Mouse (Mus musculus) neural tube, embryonic 14.5 days (tissue): Measurements from ENCODE around the gene Elavl2. TPM values are rescaled to one million over a fixed set of nuclear protein-coding genes. Genes with fewer than 3 reads are reported as not detected.
A peak's percentile ranks its signal among the peaks of the same experiment; 100 is the strongest.

Source experiments
- ATAC-seq: fragments of 200-750 bp; cut with Nextera tagmentation; 2 replicates; pipeline ENCODE4 v1.8.0; 2017; ENCODE audit warnings: low read depth, mild to moderate bottlenecking, moderate TSS enrichment, moderate library complexity
- H3K27ac ChIP-seq: fragments of 300-500 bp; sonication (generic); 2 replicates; pipeline ENCODE4 v1.5.1; 2014; ENCODE audit warnings: low read depth, mild to moderate bottlenecking, control low read depth, low read length, moderate library complexity, mixed read lengths
- H3K27me3 ChIP-seq: fragments of 300-500 bp; sonication (generic); 2 replicates; pipeline ENCODE4 v1.6.1; 2014; ENCODE audit warnings: low read length; ENCODE audit not compliant: control insufficient read depth, insufficient read depth
- H3K36me3 ChIP-seq: fragments of 300-500 bp; sonication (generic); 2 replicates; pipeline ENCODE4 v1.6.1; 2014; ENCODE audit warnings: low read length, mixed read lengths; ENCODE audit not compliant: control insufficient read depth, insufficient read depth
- H3K4me1 ChIP-seq: fragments of 300-500 bp; sonication (generic); 2 replicates; pipeline ENCODE4 v1.6.1; 2014; ENCODE audit warnings: low read length; ENCODE audit not compliant: control insufficient read depth, insufficient read depth
- H3K4me2 ChIP-seq: fragments of 300-500 bp; sonication (generic); 2 replicates; pipeline ENCODE4 v1.6.1; 2014; ENCODE audit warnings: mild to moderate bottlenecking, low read depth, low read length, control low read depth
- H3K4me3 ChIP-seq: fragments of 300-500 bp; sonication (generic); 2 replicates; pipeline ENCODE4 v1.5.1; 2014; ENCODE audit warnings: low read depth, low read length, control low read depth, mixed read lengths
- H3K9ac ChIP-seq: fragments of 300-500 bp; sonication (generic); replicated peaks from 2 replicates; pipeline ENCODE4 v1.6.1; 2014; ENCODE audit warnings: low read depth, mild to moderate bottlenecking, control low read depth, low read length, mixed read lengths
- H3K9me3 ChIP-seq: fragments of 300-500 bp; sonication (generic); 2 replicates; pipeline ENCODE4 v1.6.1; 2016; ENCODE audit warnings: low read length; ENCODE audit not compliant: control insufficient read depth
- WGBS: fragments of 180-500 bp; shearing (Covaris S2); extraction: QIAGEN DNeasy Blood & Tissue Kit; methylation state at CpG from one replicate; pipeline ENCODE4 v1.1.7; 2014; 5-methylcytosine and 5-hydroxymethylcytosine counted together
- polyA plus RNA-seq: library from polyadenylated mRNA; unstranded; fragments of >200 nt; fragmentation: Nextera tagmentation; extraction: Ambion mirVana; gene quantifications from 2 replicates; pipeline ENCODE4 v1.2.1, GENCODE M21; 2014

Elavl2 gene
- polyA plus RNA-seq, 1 experiment from 2014 or later: 172 TPM

DNA sequence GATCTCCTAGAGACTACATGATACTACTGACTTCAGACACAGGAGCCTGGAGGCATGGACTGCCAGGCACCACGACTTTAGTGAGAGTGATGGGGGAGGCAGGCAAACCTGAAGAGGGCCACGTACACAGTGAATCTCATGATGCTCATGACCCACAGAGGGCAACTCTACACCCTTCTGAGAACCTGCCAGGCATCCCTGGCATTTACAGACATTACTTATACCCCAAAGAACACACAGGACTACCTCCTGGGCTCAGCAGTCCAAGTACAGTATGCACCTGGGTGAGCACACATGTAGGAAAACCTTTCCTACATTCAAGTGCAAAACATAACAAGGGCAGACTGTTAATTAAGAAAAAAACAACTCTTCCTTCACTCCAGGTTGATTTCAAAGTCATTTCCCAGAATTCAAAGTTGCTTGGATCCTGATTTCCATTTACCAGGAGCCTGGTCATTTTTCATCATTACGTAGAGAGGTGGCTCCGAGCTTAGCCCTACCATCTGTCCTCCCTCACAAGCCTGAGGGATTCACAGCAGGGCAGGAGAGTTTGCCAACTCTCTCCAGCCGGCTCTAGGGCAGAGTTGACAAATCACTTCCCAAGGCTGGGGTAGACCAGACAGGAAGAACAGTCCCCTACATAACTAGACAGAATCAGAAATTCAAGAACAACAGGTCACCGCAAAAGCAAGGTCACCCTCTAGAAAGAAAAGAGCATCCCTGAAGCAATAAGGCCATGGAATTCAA, 161.7 kb downstream of the Elavl2 start:
- Histone ChIP-seq H3K4me1 (0 out of 2 replicates have a peak, but pooled peaks cover 6% of the 10 kb centered on the region), H3K27ac (no peak overlapping the region), H3K9ac (no peak overlapping the region), H3K9me3 (no peaks in the 10 kb centered on the region), H3K4me3 (no peak overlapping the region), H3K27me3 (no peaks in the 10 kb centered on the region), H3K4me2 (no peak overlapping the region), H3K36me3 (no peaks in the 10 kb centered on the region)
- whole genome bisulfite sequencing: 57% methylated on average over 6 of the region's 6 CpGs
- no peak for ATAC-seq

DNA sequence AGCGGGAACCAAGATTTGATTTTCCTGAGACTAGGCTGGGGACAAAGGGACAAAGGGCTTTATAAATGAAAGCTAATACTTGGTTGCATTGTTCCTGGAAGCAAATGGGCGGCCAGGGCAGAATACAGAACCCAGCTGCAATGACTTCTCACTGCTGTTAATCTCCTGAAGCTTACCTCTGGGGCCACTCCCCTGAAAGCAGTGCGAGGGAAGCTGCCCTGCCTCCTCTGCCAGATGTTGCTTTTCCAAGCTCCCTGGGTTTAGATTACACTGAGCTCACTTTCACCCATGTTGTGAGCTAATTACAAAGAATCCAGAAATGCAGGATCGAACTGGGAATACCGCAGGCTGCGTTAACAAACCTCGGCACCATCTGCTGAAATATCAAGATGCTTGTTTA, 163.6 kb downstream of the Elavl2 start:
- Histone ChIP-seq H3K4me1 (0 out of 2 replicates have a peak, but pooled peaks cover 6% of the 10 kb centered on the region), H3K27ac (peak overlapping the region; percentile 76), H3K27me3 (no peaks in the 10 kb centered on the region), H3K9ac (no peak overlapping the region), H3K4me3 (no peak overlapping the region), H3K4me2 (no peak overlapping the region), H3K9me3 (no peaks in the 10 kb centered on the region), H3K36me3 (no peaks in the 10 kb centered on the region)
- WGBS: 27% methylated on average over 7 of the region's 7 CpGs
- peak; percentile 80 for ATAC-seq

DNA sequence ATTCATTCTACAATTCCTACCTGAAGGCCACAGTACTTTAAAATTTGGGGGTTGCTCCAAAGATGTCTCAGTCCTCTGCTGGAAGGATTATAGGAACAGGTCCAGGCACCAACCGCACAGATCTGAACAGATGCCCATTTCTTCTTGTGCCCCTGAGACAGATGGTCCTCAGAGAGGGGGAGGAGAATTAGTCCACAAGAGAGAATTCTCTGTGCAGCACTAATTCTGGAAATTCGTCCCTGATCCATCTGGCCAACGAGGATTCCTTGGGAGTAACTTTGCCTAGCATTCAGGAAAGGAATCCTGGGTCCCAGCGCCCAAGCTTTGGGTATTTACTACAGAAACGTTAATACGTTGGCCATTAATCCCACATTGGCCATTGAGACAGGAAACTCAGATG, 165.6 kb downstream of the Elavl2 start:
- Histone ChIP-seq H3K4me3 (no peak overlapping the region), H3K27ac (no peak overlapping the region), H3K27me3 (no peaks in the 10 kb centered on the region), H3K4me2 (no peak overlapping the region), H3K4me1 (peaks cover 8% of the 10 kb centered on the region; the same call in 1 of the 2 replicates), H3K9ac (no peak overlapping the region), H3K36me3 (no peaks in the 10 kb centered on the region), H3K9me3 (no peaks in the 10 kb centered on the region)
- WGBS: 75% methylated on average over 6 of the region's 6 CpGs
- ATAC-seq: no peak

DNA sequence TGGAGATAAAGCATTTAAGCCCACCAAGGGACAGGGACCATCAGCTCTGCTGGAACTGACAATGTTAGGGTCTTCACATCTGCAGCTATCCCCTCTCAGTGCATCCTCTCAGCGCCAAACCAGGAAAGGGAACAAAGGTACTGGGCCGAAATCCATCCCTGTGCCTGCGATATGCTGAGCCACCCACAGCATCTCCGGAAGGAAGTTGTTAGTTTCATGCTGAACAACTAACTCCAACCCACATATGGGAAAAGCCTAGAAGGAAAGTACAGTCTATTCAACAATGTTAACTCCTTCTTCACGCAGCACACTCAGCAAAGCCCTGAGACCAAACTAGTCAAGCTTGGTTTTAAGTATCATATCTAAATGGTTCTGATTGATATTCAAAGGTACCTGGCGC, 167.0 kb downstream of the Elavl2 start:
- Histone ChIP-seq H3K27me3 (no peaks in the 10 kb centered on the region), H3K36me3 (0 out of 2 replicates have a peak, but pooled peaks cover under 1% of the 10 kb centered on the region), H3K9me3 (no peaks in the 10 kb centered on the region), H3K27ac (no peak overlapping the region), H3K4me1 (peaks cover 8% of the 10 kb centered on the region; the same call in 1 of the 2 replicates), H3K9ac (no peak overlapping the region), H3K4me2 (no peak overlapping the region), H3K4me3 (no peak overlapping the region)
- WGBS: 96% methylated on average over 6 of the region's 6 CpGs
- ATAC-seq: no peak

DNA sequence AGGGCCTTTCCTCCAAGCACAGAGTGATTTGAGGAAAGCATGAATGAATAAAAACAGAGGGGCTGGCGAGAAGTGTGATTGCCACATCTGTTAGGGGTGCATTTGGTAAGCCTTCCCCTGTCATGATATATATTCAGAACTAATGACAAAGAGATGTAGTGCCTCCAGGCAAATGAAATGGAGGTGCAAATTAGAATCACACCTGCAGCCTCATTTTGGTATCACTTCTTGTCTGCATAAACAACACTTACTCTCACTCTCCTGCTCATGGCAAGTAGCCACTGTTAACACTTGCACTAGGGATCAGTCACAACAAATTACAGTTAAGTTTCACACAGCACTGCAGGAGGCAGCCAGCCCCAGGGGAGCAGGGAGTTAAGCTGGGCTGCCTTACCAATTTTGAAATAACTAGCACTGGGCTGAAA, 170.1 kb downstream of the Elavl2 start:
- ATAC-seq: peak; percentile 30
- Histone ChIP-seq H3K36me3 (peaks cover 18% of the 10 kb centered on the region; the same call in 1 of the 2 replicates), H3K9ac (no peak overlapping the region), H3K4me1 (peaks cover 2% of the 10 kb centered on the region; the same call in 1 of the 2 replicates), H3K9me3 (no peaks in the 10 kb centered on the region), H3K4me2 (no peak overlapping the region), H3K4me3 (no peak overlapping the region), H3K27ac (no peak overlapping the region), H3K27me3 (no peaks in the 10 kb centered on the region)
- WGBS: 46% methylated on average over 1 of the region's 1 CpGs

DNA sequence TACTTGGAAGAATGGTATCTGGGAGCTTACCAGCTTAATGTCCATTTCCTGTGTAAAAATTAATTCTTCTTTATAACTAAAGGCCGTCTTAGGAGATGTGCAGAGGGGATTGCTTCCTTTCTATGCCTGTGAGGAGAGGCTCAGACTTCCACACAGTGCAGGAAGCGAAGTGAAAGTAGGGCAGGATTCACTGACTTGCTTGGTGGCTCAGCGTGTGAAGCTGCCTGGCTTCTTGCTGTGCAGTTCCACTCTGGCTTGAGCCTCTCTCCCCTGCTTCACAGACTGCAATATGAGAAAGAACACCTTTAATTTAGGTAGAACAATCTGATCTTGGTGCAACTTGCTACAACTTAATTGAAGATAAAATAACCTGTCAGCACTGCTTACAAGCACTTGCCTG, 172.2 kb downstream of the Elavl2 start:
- WGBS: 92% methylated on average over 3 of the region's 3 CpGs
- peaks cover 23% of the 10 kb centered on the region; the same call in 1 of the 2 replicates for H3K36me3 ChIP-seq
- no peaks in the 10 kb centered on the region for H3K9me3 ChIP-seq
- H3K27ac ChIP-seq: no peak overlapping the region
- H3K4me3 ChIP-seq: no peak overlapping the region
- no peak overlapping the region for H3K4me2 ChIP-seq
- no peak overlapping the region for H3K9ac ChIP-seq
- no peak for ATAC-seq
- no peaks in the 10 kb centered on the region for H3K27me3 ChIP-seq
- peaks cover 2% of the 10 kb centered on the region; the same call in 1 of the 2 replicates for H3K4me1 ChIP-seq

DNA sequence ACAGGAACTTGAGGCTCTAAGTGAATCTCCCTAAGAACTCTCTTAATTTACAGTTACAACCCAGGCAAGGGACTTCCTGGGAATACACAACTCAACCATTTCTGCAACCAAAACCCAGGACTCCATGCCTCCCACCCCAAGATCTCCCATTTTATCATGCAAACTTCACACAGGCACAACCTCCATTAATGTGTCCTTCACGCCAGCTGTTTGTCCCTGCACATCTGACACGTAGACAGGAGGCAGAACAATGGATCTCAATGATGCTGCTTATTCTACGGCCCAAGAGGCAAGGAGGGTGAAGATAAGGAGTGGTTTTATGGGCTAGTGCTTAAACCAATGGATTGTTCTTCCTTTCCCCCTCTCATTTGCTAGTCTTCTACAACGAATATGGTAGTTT, 176.8 kb downstream of the Elavl2 start:
- H3K9ac ChIP-seq: no peak overlapping the region
- H3K27me3 ChIP-seq: no peaks in the 10 kb centered on the region
- WGBS: 83% methylated on average over 4 of the region's 4 CpGs
- H3K4me3 ChIP-seq: no peak overlapping the region
- no peak overlapping the region for H3K4me2 ChIP-seq
- H3K4me1 ChIP-seq: no peaks in the 10 kb centered on the region
- peaks cover 26% of the 10 kb centered on the region for H3K36me3 ChIP-seq
- H3K9me3 ChIP-seq: no peaks in the 10 kb centered on the region
- no peak overlapping the region for H3K27ac ChIP-seq
- ATAC-seq: no peak

DNA sequence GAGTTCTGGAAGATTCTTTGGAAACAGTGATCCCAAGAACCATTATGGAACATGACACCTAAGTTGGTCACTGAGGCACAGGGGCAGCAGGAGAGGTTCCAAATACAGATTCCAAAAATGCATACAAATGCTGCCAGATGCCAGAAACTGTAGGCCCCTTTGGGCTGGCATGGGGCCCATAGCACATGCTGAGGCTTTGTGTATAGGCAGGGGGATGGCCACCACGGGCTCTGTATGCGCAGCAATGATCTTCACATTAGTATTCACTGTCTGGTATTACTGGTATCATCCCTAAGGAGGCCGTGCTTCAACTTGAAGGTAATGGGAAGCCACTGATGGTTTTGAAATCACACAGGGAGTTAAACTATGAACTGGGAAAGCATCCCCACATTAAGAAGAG, 181.3 kb downstream of the Elavl2 start:
- Histone ChIP-seq H3K4me1 (no peaks in the 10 kb centered on the region), H3K9me3 (no peaks in the 10 kb centered on the region), H3K9ac (no peak overlapping the region), H3K4me3 (no peak overlapping the region), H3K27ac (no peak overlapping the region), H3K27me3 (no peaks in the 10 kb centered on the region), H3K4me2 (no peak overlapping the region), H3K36me3 (peaks cover 8% of the 10 kb centered on the region; the same call in 1 of the 2 replicates)
- 77% methylated on average over 3 of the region's 3 CpGs for WGBS
- no peak for ATAC-seq

DNA sequence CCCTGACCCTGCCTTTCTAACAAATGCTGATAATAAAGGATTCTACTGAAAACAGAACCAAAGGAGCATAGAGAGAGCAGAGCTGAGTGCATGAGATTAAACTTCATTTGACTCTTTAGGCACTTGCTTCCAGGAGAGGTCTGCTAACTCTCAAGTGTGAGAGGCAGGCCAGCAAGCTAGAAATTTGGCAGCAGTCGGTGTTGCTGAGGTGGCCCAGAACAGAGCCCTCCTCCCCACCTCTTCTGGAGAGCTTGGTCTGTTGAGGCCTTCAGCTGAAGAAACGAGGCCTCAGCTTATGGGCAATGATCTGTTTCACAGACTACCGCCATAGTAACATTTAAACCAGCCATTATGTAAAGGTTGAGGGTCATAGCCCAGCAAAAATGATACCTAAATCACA, 186.7 kb downstream of the Elavl2 start:
- Histone ChIP-seq H3K27ac (no peak overlapping the region), H3K27me3 (no peaks in the 10 kb centered on the region), H3K36me3 (peaks cover 10% of the 10 kb centered on the region), H3K4me1 (no peaks in the 10 kb centered on the region), H3K9me3 (no peaks in the 10 kb centered on the region), H3K9ac (no peak overlapping the region), H3K4me2 (no peak overlapping the region), H3K4me3 (no peak overlapping the region)
- ATAC-seq: no peak
- WGBS: 87% methylated on average over 3 of the region's 3 CpGs
